Mouse (Mus musculus): ENCODE measurements around the gene Pgm3. TPM values are rescaled to one million over a fixed set of nuclear protein-coding genes. Genes with fewer than 3 reads are reported as not detected.

Gene Pgm3
- polyA plus RNA-seq, 1 experiment from 2014 or later, result 21.2 TPM

DNA sequence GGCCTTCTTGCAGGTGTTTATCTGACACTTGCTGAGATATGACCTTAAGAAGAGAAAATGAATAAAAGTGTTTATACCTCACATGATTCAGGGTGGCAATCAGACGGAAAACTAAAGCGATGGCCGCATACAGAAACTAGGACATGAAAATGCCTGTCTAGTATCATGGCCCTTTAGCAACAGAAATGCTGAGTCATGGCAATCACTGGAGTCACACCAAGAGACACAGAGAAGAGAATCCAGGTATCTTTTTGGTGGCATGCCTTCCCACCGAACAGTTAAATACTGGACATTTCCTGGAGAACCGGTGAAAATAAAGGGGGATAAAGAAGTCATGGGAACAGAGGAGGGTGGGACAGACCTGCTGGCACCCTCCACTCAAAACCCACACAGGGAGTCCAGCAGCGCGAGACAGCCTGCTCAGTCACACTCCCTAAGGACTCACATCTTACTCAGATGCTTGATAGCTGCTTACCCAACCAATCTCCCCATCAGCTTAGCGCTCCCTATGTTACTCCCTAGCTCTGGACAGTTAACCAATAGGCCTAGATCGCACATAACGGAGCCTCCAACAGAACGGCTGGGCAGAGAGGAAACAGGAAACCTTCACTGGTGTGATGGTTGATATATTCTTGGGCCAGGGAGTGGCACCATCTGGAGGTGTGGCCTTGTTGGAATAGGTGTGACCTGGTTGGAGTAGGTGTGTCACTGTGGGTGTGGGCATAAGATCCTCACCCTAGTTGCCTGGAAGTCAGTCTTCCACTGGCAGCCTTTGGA lies 15.6 kb upstream of the Pgm3 start:
- Histone ChIP-seq H3K4me2 (replicated peaks; ENCODE audit: low read depth) (no peak overlapping the region), H3K9me3 (ENCODE audit: control insufficient read depth, low read length) (no peaks in the 10 kb centered on the region), H3K4me3 (ENCODE audit: low read depth, low read length) (no peak overlapping the region), H3K36me3 (ENCODE audit: control insufficient read depth, insufficient read depth, low read length) (no peaks in the 10 kb centered on the region), H3K4me1 (replicated peaks; ENCODE audit: control insufficient read depth, insufficient read depth) (no peaks in the 10 kb centered on the region), H3K9ac (ENCODE audit: low read length) (no peak overlapping the region), H3K27me3 (ENCODE audit: control insufficient read depth, insufficient read depth, low read length) (no peaks in the 10 kb centered on the region), H3K27ac (replicated peaks) (no peak overlapping the region)
- DNase-seq (ENCODE audit: low spot score) (no peak), ATAC-seq (ENCODE audit: low FRiP score, low TSS enrichment) (peak; percentile 62; the same call in 1 of the 2 replicates)
- 85% methylated on average over 11 of the region's 11 CpGs for WGBS
- TF ChIP-seq CTCF (IDR thresholded peaks at IDR 0.05; ENCODE audit: low read depth) (no peak), EP300 (optimal IDR thresholded peaks at IDR 0.05) (no peak)

DNA sequence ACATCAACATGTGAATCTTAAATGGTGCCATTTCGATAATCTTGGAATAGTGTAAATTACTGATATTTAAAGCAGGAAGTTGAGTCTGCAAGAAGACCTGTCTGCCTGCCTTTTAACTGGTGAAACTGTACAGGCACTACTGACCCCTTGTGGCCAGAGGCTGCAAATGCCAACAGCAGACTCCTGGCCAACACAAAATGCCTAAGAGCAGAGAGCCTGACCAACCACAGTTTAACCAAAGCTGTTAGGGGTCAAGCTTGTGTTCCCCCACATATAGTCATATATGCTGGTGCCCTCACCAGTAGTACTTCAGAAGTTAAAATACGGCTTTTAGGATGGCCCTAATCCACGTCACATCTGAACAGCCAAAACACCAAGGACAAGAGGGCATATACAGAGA lies 12.1 kb upstream of the Pgm3 start:
- H3K4me1 ChIP-seq (replicated peaks; ENCODE audit: control insufficient read depth, insufficient read depth), result no peaks in the 10 kb centered on the region
- H3K4me2 ChIP-seq (replicated peaks; ENCODE audit: low read depth), result no peak overlapping the region
- H3K4me3 ChIP-seq (ENCODE audit: low read depth, low read length), result no peak overlapping the region
- H3K27me3 ChIP-seq (ENCODE audit: control insufficient read depth, insufficient read depth, low read length), result no peaks in the 10 kb centered on the region
- no peaks in the 10 kb centered on the region for H3K9me3 ChIP-seq (ENCODE audit: control insufficient read depth, low read length)
- H3K36me3 ChIP-seq (ENCODE audit: control insufficient read depth, insufficient read depth, low read length), result no peaks in the 10 kb centered on the region
- WGBS, result 51% methylated on average over 3 of the region's 3 CpGs
- H3K9ac ChIP-seq (ENCODE audit: low read length), result no peak overlapping the region
- peak; percentile 93 for TF ChIP-seq CTCF (IDR thresholded peaks at IDR 0.05; ENCODE audit: low read depth)
- no peak for TF ChIP-seq EP300 (optimal IDR thresholded peaks at IDR 0.05)
- ATAC-seq (ENCODE audit: low FRiP score, low TSS enrichment) (no peak), DNase-seq (ENCODE audit: low spot score) (peak; percentile 77)
- no peak overlapping the region for H3K27ac ChIP-seq (replicated peaks)

DNA sequence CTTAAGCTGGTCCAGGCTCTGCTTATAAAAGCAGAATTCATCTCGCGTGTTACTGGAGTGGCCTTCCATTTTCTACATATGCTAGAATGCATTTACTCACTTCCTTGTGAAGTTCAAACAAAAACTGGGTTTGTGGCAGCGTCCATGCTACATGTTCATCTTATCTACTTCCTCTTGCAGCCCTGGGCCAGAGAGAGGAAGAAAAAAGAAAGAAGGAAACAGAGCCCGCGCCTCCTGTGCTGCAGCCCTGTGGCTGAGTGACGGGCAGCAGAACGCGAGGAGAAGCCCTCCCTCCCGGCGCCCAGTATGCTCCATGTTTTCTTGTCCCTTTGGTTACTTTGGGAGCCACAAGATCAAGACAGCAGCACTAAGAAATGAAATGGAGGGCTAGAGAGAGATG lies 8.0 kb upstream of the Pgm3 start:
- no peak overlapping the region for H3K27ac ChIP-seq (replicated peaks)
- H3K9ac ChIP-seq (ENCODE audit: low read length), result no peak overlapping the region
- no peaks in the 10 kb centered on the region for H3K27me3 ChIP-seq (ENCODE audit: control insufficient read depth, insufficient read depth, low read length)
- no peaks in the 10 kb centered on the region for H3K9me3 ChIP-seq (ENCODE audit: control insufficient read depth, low read length)
- H3K36me3 ChIP-seq (ENCODE audit: control insufficient read depth, insufficient read depth, low read length), result no peaks in the 10 kb centered on the region
- DNase-seq (ENCODE audit: low spot score) (no peak), ATAC-seq (ENCODE audit: low FRiP score, low TSS enrichment) (no peak)
- TF ChIP-seq CTCF (IDR thresholded peaks at IDR 0.05; ENCODE audit: low read depth), result no peak
- no peak for TF ChIP-seq EP300 (optimal IDR thresholded peaks at IDR 0.05)
- no peak overlapping the region for H3K4me2 ChIP-seq (replicated peaks; ENCODE audit: low read depth)
- no peaks in the 10 kb centered on the region for H3K4me1 ChIP-seq (replicated peaks; ENCODE audit: control insufficient read depth, insufficient read depth)
- H3K4me3 ChIP-seq (ENCODE audit: low read depth, low read length), result no peak overlapping the region
- WGBS, result 73% methylated on average over 10 of the region's 10 CpGs

DNA sequence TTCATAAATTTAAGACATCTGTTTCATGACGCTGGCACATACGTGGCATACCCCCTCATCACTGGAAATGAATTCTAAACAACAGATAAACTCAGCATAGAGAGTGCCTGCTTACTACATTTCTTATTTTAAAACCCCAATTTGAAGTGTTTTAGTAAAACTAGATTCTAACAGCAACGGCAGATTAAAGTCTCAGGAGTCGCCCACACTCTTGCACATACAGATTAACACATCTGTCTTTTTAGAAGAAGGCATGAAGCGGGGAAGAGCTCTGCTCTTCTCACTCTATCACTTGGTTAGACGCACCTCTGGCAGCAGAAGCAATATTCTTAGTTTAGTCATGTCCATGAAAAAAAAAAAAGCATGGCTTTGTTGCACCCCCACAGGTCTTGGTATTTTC lies 3.5 kb upstream of the Pgm3 start:
- no peak overlapping the region for H3K9ac ChIP-seq (ENCODE audit: low read length)
- no peaks in the 10 kb centered on the region for H3K36me3 ChIP-seq (ENCODE audit: control insufficient read depth, insufficient read depth, low read length)
- WGBS, result 85% methylated on average over 6 of the region's 6 CpGs
- no peaks in the 10 kb centered on the region for H3K9me3 ChIP-seq (ENCODE audit: control insufficient read depth, low read length)
- H3K4me1 ChIP-seq (replicated peaks; ENCODE audit: control insufficient read depth, insufficient read depth), result 0 out of 2 replicates have a peak, but pooled peaks cover 2% of the 10 kb centered on the region
- ATAC-seq (ENCODE audit: low FRiP score, low TSS enrichment), result no peak
- DNase-seq (ENCODE audit: low spot score), result no peak
- H3K27me3 ChIP-seq (ENCODE audit: control insufficient read depth, insufficient read depth, low read length), result no peaks in the 10 kb centered on the region
- no peak overlapping the region for H3K4me2 ChIP-seq (replicated peaks; ENCODE audit: low read depth)
- H3K27ac ChIP-seq (replicated peaks), result no peak overlapping the region
- no peak overlapping the region for H3K4me3 ChIP-seq (ENCODE audit: low read depth, low read length)
- TF ChIP-seq CTCF (IDR thresholded peaks at IDR 0.05; ENCODE audit: low read depth), result no peak
- TF ChIP-seq EP300 (optimal IDR thresholded peaks at IDR 0.05), result no peak

DNA sequence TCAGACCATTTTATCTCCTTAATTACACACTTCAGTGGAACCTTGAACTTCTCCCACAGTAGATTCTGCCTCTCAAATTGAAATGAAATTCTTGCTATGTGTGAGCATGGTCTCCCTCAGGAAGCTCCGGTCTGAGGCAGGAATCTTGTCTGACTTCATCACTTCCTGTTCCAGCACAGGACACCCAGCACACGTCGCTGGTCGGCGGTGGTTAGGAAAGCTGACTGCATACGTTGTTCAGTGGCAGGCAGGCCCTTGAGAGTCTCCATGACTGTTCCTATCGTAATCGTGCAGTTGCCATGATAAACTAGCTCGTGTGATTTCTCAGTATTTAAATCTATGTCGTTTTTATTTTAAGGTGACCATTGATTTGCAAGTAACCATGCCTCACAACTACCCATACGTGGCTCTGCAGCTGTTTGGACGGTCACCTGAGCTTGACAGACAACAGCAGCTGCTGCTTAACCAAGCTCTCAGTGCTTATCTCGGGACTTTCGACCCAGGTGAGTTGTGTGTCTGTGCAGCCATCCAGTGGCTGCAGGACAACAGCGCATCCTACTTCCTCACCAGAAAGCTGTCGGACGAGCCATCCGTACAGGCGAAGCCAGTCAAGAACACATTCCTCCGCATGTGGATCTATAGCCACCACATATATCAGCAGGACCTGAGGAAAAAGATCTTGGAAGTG lies 2.1 kb upstream of the Pgm3 start:
- Histone ChIP-seq H3K4me2 (replicated peaks; ENCODE audit: low read depth) (no peak overlapping the region), H3K27ac (replicated peaks) (no peak overlapping the region), H3K9ac (ENCODE audit: low read length) (no peak overlapping the region), H3K36me3 (ENCODE audit: control insufficient read depth, insufficient read depth, low read length) (no peaks in the 10 kb centered on the region), H3K4me1 (replicated peaks; ENCODE audit: control insufficient read depth, insufficient read depth) (0 out of 2 replicates have a peak, but pooled peaks cover 2% of the 10 kb centered on the region), H3K4me3 (ENCODE audit: low read depth, low read length) (no peak overlapping the region), H3K27me3 (ENCODE audit: control insufficient read depth, insufficient read depth, low read length) (no peaks in the 10 kb centered on the region), H3K9me3 (ENCODE audit: control insufficient read depth, low read length) (no peaks in the 10 kb centered on the region)
- DNase-seq (ENCODE audit: low spot score) (no peak), ATAC-seq (ENCODE audit: low FRiP score, low TSS enrichment) (no peak)
- WGBS, result 81% methylated on average over 20 of the region's 20 CpGs
- TF ChIP-seq EP300 (optimal IDR thresholded peaks at IDR 0.05) (no peak), CTCF (IDR thresholded peaks at IDR 0.05; ENCODE audit: low read depth) (no peak)
